Mouse (Mus musculus): ENCODE results near the gene Pdilt. TPM values are rescaled to one million over a fixed set of nuclear protein-coding genes. Genes with fewer than 3 reads are reported as not detected.

The Pdilt gene
- polyA plus RNA-seq, 1 experiment from 2014 or later = not detected

- ATAC-seq (no peak), DNase-seq (ENCODE audit: low spot score) (no peak)
- Histone ChIP-seq H3K36me3 (ENCODE audit: insufficient read depth, low read length) (no peaks in the 10 kb centered on the region), H3K4me2 (replicated peaks; ENCODE audit: low read depth, low read length) (no peak overlapping the region), H3K27ac (ENCODE audit: low read length) (no peak overlapping the region), H3K4me1 (ENCODE audit: insufficient read depth, low read depth, low read length) (no peaks in the 10 kb centered on the region), H3K27me3 (replicated peaks; ENCODE audit: insufficient read depth, low read length) (no peaks in the 10 kb centered on the region), H3K9me3 (ENCODE audit: low read length) (no peaks in the 10 kb centered on the region), H3K9ac (replicated peaks; ENCODE audit: low read depth) (no peak overlapping the region), H3K4me3 (ENCODE audit: low read depth, low read length) (no peak overlapping the region)
- TF ChIP-seq EP300 (IDR thresholded peaks at IDR 0.05) (no peak), CTCF (IDR thresholded peaks at IDR 0.05) (no peak)
- 71% methylated on average over 3 of the region's 3 CpGs for WGBS
Measured at GRCm38 (mm10) chr7:119550471-119551222, 27.4 kb upstream of the Pdilt start.

DNA sequence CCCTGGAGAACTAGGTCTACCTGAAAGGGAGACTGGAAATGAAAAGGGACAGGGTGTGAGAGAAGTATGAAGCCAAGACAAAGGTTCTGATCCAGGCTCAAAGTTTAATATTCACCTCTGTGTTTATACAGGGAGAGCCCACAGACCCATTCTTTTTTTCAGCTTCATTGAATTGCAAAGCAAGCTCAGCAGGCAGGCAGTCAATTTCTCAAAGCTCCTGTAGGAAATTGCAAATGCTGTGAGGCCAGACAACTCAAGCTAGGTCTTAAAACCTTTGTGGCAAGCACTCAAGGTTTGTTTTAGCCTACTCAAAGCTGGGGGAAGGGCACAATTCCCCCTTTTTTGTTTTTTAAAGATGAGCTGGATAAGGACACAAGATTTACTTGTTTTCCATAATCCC is 22.3 kb upstream of the Pdilt start:
- Histone ChIP-seq H3K4me3 (ENCODE audit: low read depth, low read length) (no peak overlapping the region), H3K9ac (replicated peaks; ENCODE audit: low read depth) (no peak overlapping the region), H3K27ac (ENCODE audit: low read length) (no peak overlapping the region), H3K9me3 (ENCODE audit: low read length) (no peaks in the 10 kb centered on the region), H3K4me1 (ENCODE audit: insufficient read depth, low read depth, low read length) (no peaks in the 10 kb centered on the region), H3K4me2 (replicated peaks; ENCODE audit: low read depth, low read length) (no peak overlapping the region), H3K27me3 (replicated peaks; ENCODE audit: insufficient read depth, low read length) (no peaks in the 10 kb centered on the region), H3K36me3 (ENCODE audit: insufficient read depth, low read length) (no peaks in the 10 kb centered on the region)
- no peak for DNase-seq (ENCODE audit: low spot score)
- no peak for TF ChIP-seq CTCF (IDR thresholded peaks at IDR 0.05)
- no peak for TF ChIP-seq EP300 (IDR thresholded peaks at IDR 0.05)
- no peak for ATAC-seq

DNA sequence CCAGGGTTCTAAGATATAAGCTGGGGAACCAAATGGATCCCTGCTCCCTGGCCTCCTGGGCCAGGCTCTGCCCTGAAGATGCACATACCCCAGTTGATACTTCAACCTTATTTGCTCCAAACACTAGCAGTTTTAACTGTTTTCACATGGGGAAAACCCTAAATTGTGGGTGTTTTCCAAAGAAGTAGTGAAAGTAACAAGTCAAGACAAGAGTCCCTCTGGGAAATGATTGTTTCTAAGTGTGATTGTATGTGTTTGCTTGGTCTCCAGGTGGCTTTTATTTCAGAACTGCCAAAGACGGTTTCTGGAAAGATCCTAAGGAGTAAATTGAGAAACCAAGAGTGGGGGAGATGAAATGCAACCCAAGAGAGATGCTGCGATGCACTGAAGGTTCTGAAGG is 19.2 kb upstream of the Pdilt start:
- no peak overlapping the region for H3K9ac ChIP-seq (replicated peaks; ENCODE audit: low read depth)
- TF ChIP-seq CTCF (IDR thresholded peaks at IDR 0.05) = no peak
- TF ChIP-seq EP300 (IDR thresholded peaks at IDR 0.05) = no peak
- ATAC-seq (no peak), DNase-seq (ENCODE audit: low spot score) (no peak)
- no peaks in the 10 kb centered on the region for H3K4me1 ChIP-seq (ENCODE audit: insufficient read depth, low read depth, low read length)
- no peak overlapping the region for H3K4me2 ChIP-seq (replicated peaks; ENCODE audit: low read depth, low read length)
- H3K27me3 ChIP-seq (replicated peaks; ENCODE audit: insufficient read depth, low read length) = no peaks in the 10 kb centered on the region
- no peaks in the 10 kb centered on the region for H3K9me3 ChIP-seq (ENCODE audit: low read length)
- no peak overlapping the region for H3K27ac ChIP-seq (ENCODE audit: low read length)
- WGBS = 68% methylated on average over 2 of the region's 2 CpGs
- no peaks in the 10 kb centered on the region for H3K36me3 ChIP-seq (ENCODE audit: insufficient read depth, low read length)
- no peak overlapping the region for H3K4me3 ChIP-seq (ENCODE audit: low read depth, low read length)

GRCm38 (mm10) chr7:119534389-119534788 is 11.1 kb upstream of the Pdilt start:
- Histone ChIP-seq H3K4me3 (ENCODE audit: low read depth, low read length) (no peak overlapping the region), H3K27me3 (replicated peaks; ENCODE audit: insufficient read depth, low read length) (no peaks in the 10 kb centered on the region), H3K4me1 (ENCODE audit: insufficient read depth, low read depth, low read length) (no peaks in the 10 kb centered on the region), H3K36me3 (ENCODE audit: insufficient read depth, low read length) (no peaks in the 10 kb centered on the region), H3K9me3 (ENCODE audit: low read length) (no peaks in the 10 kb centered on the region), H3K4me2 (replicated peaks; ENCODE audit: low read depth, low read length) (no peak overlapping the region), H3K27ac (ENCODE audit: low read length) (no peak overlapping the region), H3K9ac (replicated peaks; ENCODE audit: low read depth) (no peak overlapping the region)
- 69% methylated on average over 2 of the region's 2 CpGs for WGBS
- no peak for ATAC-seq
- no peak for DNase-seq (ENCODE audit: low spot score)
- TF ChIP-seq EP300 (IDR thresholded peaks at IDR 0.05) (no peak), CTCF (IDR thresholded peaks at IDR 0.05) (no peak)

GRCm38 (mm10) chr7:119532924-119533323 is 9.6 kb upstream of the Pdilt start:
- Histone ChIP-seq H3K4me1 (ENCODE audit: insufficient read depth, low read depth, low read length) (no peaks in the 10 kb centered on the region), H3K36me3 (ENCODE audit: insufficient read depth, low read length) (no peaks in the 10 kb centered on the region), H3K27ac (ENCODE audit: low read length) (no peak overlapping the region), H3K27me3 (replicated peaks; ENCODE audit: insufficient read depth, low read length) (no peaks in the 10 kb centered on the region), H3K9ac (replicated peaks; ENCODE audit: low read depth) (no peak overlapping the region), H3K4me2 (replicated peaks; ENCODE audit: low read depth, low read length) (no peak overlapping the region), H3K4me3 (ENCODE audit: low read depth, low read length) (no peak overlapping the region), H3K9me3 (ENCODE audit: low read length) (no peaks in the 10 kb centered on the region)
- DNase-seq (ENCODE audit: low spot score) (no peak), ATAC-seq (no peak)
- 32% methylated on average over 1 of the region's 1 CpGs for WGBS
- no peak for TF ChIP-seq CTCF (IDR thresholded peaks at IDR 0.05)
- no peak for TF ChIP-seq EP300 (IDR thresholded peaks at IDR 0.05)

GRCm38 (mm10) chr7:119528617-119529016 is 5.3 kb upstream of the Pdilt start:
- Histone ChIP-seq H3K36me3 (ENCODE audit: insufficient read depth, low read length) (no peaks in the 10 kb centered on the region), H3K9me3 (ENCODE audit: low read length) (no peaks in the 10 kb centered on the region), H3K9ac (replicated peaks; ENCODE audit: low read depth) (no peak overlapping the region), H3K4me2 (replicated peaks; ENCODE audit: low read depth, low read length) (no peak overlapping the region), H3K27ac (ENCODE audit: low read length) (no peak overlapping the region), H3K4me1 (ENCODE audit: insufficient read depth, low read depth, low read length) (no peaks in the 10 kb centered on the region), H3K27me3 (replicated peaks; ENCODE audit: insufficient read depth, low read length) (no peaks in the 10 kb centered on the region), H3K4me3 (ENCODE audit: low read depth, low read length) (no peak overlapping the region)
- no peak for ATAC-seq
- no peak for DNase-seq (ENCODE audit: low spot score)
- WGBS = 62% methylated on average over 7 of the region's 7 CpGs
- TF ChIP-seq EP300 (IDR thresholded peaks at IDR 0.05) (no peak), CTCF (IDR thresholded peaks at IDR 0.05) (no peak)

Data from lung, postnatal 0 days (tissue).